Mouse (Mus musculus) c-Kit-positive CD71-positive TER-119-positive erythroid progenitor cells, embryonic 14.5 days (primary cell): ENCODE measurements around the gene Srcin1.

Source experiments
- DNase-seq: peaks from one replicate; pipeline ENCODE4 v3.0.0-alpha.2; 2013; ENCODE audit warnings: low spot score

Srcin1 gene

GRCm38 (mm10) chr11:97506331-97506730 is 69.7 kb downstream of the Srcin1 start:
- DNase-seq: no peak

GRCm38 (mm10) chr11:97505784-97506183 is 70.2 kb downstream of the Srcin1 start:
- DNase-seq: no peak

- DNase-seq: no peak
Observed at GRCm38 (mm10) chr11:97502846-97503245, 73.1 kb downstream of the Srcin1 start.

GRCm38 (mm10) chr11:97502383-97502782 is 73.6 kb downstream of the Srcin1 start:
- DNase-seq: no peak

- no peak for DNase-seq
Observed at GRCm38 (mm10) chr11:97500720-97501448, 75.1 kb downstream of the Srcin1 start.

GRCm38 (mm10) chr11:97499865-97500719 is 75.9 kb downstream of the Srcin1 start, which contains the start of gene 4933428G20Rik:
4933428G20Rik (minus strand) TSS chr11:97500340.
- no peak for DNase-seq

- DNase-seq: no peak
Observed at GRCm38 (mm10) chr11:97497543-97497942, 78.4 kb downstream of the Srcin1 start.

GRCm38 (mm10) chr11:97492836-97493235 is 83.2 kb downstream of the Srcin1 start:
- no peak for DNase-seq

GRCm38 (mm10) chr11:97491640-97492039 is 84.3 kb downstream of the Srcin1 start:
- no peak for DNase-seq

- peak; percentile 70 for DNase-seq
Observed at GRCm38 (mm10) chr11:97489589-97490324, 86.2 kb downstream of the Srcin1 start.

- DNase-seq: no peak
Observed at GRCm38 (mm10) chr11:97487656-97488055, 88.3 kb downstream of the Srcin1 start.

GRCm38 (mm10) chr11:97485661-97486060 is 90.3 kb downstream of the Srcin1 start:
- no peak for DNase-seq

GRCm38 (mm10) chr11:97479824-97480223 is 96.2 kb downstream of the Srcin1 start:
- DNase-seq: no peak

- DNase-seq: no peak
Observed at GRCm38 (mm10) chr11:97479085-97479484, 96.9 kb downstream of the Srcin1 start.

GRCm38 (mm10) chr11:97478345-97478744 is 97.6 kb downstream of the Srcin1 start:
- no peak for DNase-seq

GRCm38 (mm10) chr11:97477431-97477830 is 98.6 kb downstream of the Srcin1 start:
- no peak for DNase-seq

GRCm38 (mm10) chr11:97476334-97477095 is 99.5 kb downstream of the Srcin1 start:
- DNase-seq: peak; percentile 62

GRCm38 (mm10) chr11:97471276-97471675 is 104.7 kb downstream of the Srcin1 start:
- DNase-seq: no peak

- DNase-seq: no peak
Observed at GRCm38 (mm10) chr11:97469828-97470227, 106.2 kb downstream of the Srcin1 start.

- DNase-seq: peak; percentile 84
Observed at GRCm38 (mm10) chr11:97468639-97469287, 107.2 kb downstream of the Srcin1 start.
